Mouse (Mus musculus): ENCODE data around the gene Zfp512b. TPM values are rescaled to one million over a fixed set of nuclear protein-coding genes. Genes with fewer than 3 reads are reported as not detected.

Gene Zfp512b
- polyA plus RNA-seq, 1 experiment from 2014 or later = 50.6 TPM

DNA sequence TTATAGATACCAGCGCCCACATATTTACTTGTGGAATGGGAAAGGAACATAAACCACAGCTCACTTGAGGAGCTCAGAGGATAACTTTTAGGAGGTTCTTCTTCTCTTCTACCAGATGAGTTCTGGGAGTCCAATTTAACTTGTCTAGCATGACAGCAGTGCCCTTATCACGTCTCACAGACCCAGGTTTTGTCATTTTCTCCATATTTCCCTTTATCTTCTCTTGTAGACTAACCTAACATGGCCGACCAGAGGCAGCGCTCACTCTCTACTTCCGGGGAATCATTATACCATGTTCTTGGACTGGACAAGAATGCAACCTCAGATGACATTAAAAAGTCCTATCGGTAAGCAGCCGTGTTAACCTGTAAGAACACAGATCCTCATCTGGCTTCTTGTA, 46.5 kb downstream of the Zfp512b start:
- H3K36me3 ChIP-seq (ENCODE audit: control insufficient read depth, insufficient read depth, low read length) = peaks cover 48% of the 10 kb centered on the region
- no peaks in the 10 kb centered on the region for H3K4me1 ChIP-seq (ENCODE audit: control insufficient read depth, insufficient read depth, low read length)
- H3K27me3 ChIP-seq (ENCODE audit: control insufficient read depth, insufficient read depth, low read length) = no peaks in the 10 kb centered on the region
- ATAC-seq (ENCODE audit: low FRiP score, low TSS enrichment) = no peak
- H3K9ac ChIP-seq (ENCODE audit: low read depth, low read length) = no peak overlapping the region
- no peak overlapping the region for H3K4me3 ChIP-seq (ENCODE audit: low read length)
- 96% methylated on average over 7 of the region's 7 CpGs for WGBS
- no peak overlapping the region for H3K27ac ChIP-seq (ENCODE audit: low read depth, low read length)
- H3K9me3 ChIP-seq (ENCODE audit: control insufficient read depth, low read length) = no peaks in the 10 kb centered on the region
- no peak overlapping the region for H3K4me2 ChIP-seq (replicated peaks; ENCODE audit: low read depth, low read length)

DNA sequence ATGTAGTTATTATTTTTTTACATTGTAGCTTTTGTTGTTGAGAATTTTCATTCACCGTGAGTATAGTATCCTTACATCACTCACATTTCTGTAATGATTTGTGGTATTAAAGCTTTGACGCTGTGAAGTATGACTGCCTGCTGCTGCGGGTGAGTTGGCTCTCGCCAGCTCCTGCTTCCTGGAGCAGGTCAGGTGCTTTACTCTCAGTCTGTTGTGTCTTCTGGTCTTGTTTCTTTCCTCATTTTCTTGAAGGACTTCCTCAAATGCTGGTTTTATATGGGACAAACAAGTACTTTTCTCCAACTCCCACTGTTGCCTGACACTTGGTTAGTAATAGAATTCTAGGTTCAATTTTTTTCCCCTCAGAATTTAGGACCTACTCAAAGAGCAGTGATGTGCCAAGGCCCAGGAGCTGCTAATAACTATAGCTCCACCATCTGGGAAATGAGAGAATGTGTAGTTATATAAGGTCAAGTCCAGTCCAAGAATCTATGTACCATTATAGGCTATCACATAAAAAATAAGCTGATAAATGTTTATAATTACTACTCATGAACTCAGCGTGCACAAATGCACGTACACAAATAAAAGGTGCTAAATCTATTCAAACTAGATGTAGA, 50.7 kb downstream of the Zfp512b start:
- H3K9me3 ChIP-seq (ENCODE audit: control insufficient read depth, low read length) = no peaks in the 10 kb centered on the region
- WGBS = 93% methylated on average over 6 of the region's 6 CpGs
- H3K4me2 ChIP-seq (replicated peaks; ENCODE audit: low read depth, low read length) = no peak overlapping the region
- no peaks in the 10 kb centered on the region for H3K4me1 ChIP-seq (ENCODE audit: control insufficient read depth, insufficient read depth, low read length)
- H3K9ac ChIP-seq (ENCODE audit: low read depth, low read length) = no peak overlapping the region
- no peaks in the 10 kb centered on the region for H3K27me3 ChIP-seq (ENCODE audit: control insufficient read depth, insufficient read depth, low read length)
- H3K4me3 ChIP-seq (ENCODE audit: low read length) = no peak overlapping the region
- ATAC-seq (ENCODE audit: low FRiP score, low TSS enrichment) = no peak
- peaks cover 12% of the 10 kb centered on the region for H3K36me3 ChIP-seq (ENCODE audit: control insufficient read depth, insufficient read depth, low read length)
- no peak overlapping the region for H3K27ac ChIP-seq (ENCODE audit: low read depth, low read length)

DNA sequence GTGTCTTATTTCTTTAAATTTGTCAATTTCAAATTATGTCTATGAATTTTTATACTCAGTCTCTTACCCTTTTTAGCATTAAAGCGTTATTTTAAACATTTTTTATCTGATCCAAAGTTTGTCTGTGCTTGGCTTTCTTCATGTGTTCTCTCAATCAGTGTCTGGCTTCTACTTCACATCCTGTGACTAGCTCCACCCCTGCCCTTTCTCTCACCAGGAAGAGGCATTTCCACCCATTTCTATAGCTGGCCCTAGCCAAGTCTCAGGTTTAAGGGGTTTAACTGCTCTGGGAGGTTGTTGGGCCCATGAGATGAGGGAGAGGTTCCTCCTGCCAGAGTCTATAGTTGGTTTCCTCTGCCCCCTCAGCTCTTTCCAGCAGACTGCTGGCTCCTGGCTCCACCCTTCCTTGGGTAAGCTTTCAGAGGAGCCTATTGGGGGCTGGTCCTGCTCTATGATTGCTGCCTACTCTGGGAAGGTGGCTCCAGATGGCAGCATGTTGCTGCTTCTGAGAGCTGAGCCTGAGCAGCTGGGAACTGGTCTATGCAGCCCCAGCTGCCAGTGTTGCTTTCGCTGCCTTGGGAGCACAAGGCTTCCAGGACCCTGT, 55.1 kb downstream of the Zfp512b start:
- H3K9ac ChIP-seq (ENCODE audit: low read depth, low read length) = no peak overlapping the region
- no peaks in the 10 kb centered on the region for H3K4me1 ChIP-seq (ENCODE audit: control insufficient read depth, insufficient read depth, low read length)
- WGBS = 86% methylated on average over 2 of the region's 2 CpGs
- H3K27ac ChIP-seq (ENCODE audit: low read depth, low read length) = peak overlapping the region; percentile 11; the same call in 1 of the 2 replicates
- H3K27me3 ChIP-seq (ENCODE audit: control insufficient read depth, insufficient read depth, low read length) = no peaks in the 10 kb centered on the region
- peaks cover 5% of the 10 kb centered on the region; the same call in 1 of the 2 replicates for H3K36me3 ChIP-seq (ENCODE audit: control insufficient read depth, insufficient read depth, low read length)
- no peak overlapping the region for H3K4me2 ChIP-seq (replicated peaks; ENCODE audit: low read depth, low read length)
- H3K9me3 ChIP-seq (ENCODE audit: control insufficient read depth, low read length) = no peaks in the 10 kb centered on the region
- no peak overlapping the region for H3K4me3 ChIP-seq (ENCODE audit: low read length)
- peak; percentile 39; the same call in 1 of the 2 replicates for ATAC-seq (ENCODE audit: low FRiP score, low TSS enrichment)

DNA sequence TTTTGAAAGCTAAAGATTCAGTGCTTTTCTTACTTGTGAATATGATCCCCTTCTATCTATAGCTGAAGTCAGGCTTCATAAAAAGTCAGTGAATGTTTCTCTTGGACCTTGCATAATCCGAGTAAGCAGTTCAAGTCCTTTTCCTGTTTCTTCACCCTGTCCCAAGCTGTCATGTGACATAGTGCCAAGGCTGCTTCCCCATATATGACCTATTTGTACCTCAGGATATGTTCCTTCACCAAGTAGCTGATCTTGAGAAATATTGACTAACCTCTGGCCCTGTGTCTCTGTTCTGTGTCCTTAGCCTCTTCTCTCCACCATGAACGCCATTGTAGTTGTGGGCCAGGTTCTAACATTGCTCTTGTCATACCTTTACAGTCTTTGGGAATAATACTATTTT, 56.2 kb downstream of the Zfp512b start:
- H3K27ac ChIP-seq (ENCODE audit: low read depth, low read length) = no peak overlapping the region
- no peak for ATAC-seq (ENCODE audit: low FRiP score, low TSS enrichment)
- no peak overlapping the region for H3K4me2 ChIP-seq (replicated peaks; ENCODE audit: low read depth, low read length)
- no peaks in the 10 kb centered on the region for H3K4me1 ChIP-seq (ENCODE audit: control insufficient read depth, insufficient read depth, low read length)
- WGBS = 83% methylated on average over 2 of the region's 2 CpGs
- H3K4me3 ChIP-seq (ENCODE audit: low read length) = no peak overlapping the region
- H3K9ac ChIP-seq (ENCODE audit: low read depth, low read length) = no peak overlapping the region
- H3K36me3 ChIP-seq (ENCODE audit: control insufficient read depth, insufficient read depth, low read length) = peaks cover 5% of the 10 kb centered on the region; the same call in 1 of the 2 replicates
- H3K27me3 ChIP-seq (ENCODE audit: control insufficient read depth, insufficient read depth, low read length) = no peaks in the 10 kb centered on the region
- H3K9me3 ChIP-seq (ENCODE audit: control insufficient read depth, low read length) = no peaks in the 10 kb centered on the region

DNA sequence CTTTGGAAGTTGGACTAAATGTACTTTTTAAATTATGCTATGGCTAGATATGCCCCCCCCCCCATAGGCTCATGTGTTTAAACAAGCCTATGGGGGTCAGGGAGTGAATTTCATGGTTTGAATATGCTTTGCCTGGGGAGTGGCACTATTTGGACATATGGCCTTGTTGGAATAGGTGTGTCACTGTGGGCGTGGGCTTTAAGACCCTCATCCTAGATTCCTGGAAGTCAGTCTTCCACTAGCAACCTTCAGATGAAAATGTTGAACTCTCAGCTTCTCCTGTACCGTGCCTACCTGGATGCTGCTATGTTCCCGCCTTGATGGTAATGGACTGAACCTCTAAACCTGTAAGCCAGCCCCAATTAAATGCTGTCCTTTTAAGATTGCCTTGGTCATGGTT, 60.0 kb downstream of the Zfp512b start:
- Histone ChIP-seq H3K9me3 (ENCODE audit: control insufficient read depth, low read length) (peaks cover 6% of the 10 kb centered on the region; the same call in 1 of the 2 replicates), H3K4me1 (ENCODE audit: control insufficient read depth, insufficient read depth, low read length) (no peaks in the 10 kb centered on the region), H3K27me3 (ENCODE audit: control insufficient read depth, insufficient read depth, low read length) (no peaks in the 10 kb centered on the region), H3K9ac (ENCODE audit: low read depth, low read length) (no peak overlapping the region), H3K27ac (ENCODE audit: low read depth, low read length) (no peak overlapping the region), H3K4me3 (ENCODE audit: low read length) (no peak overlapping the region), H3K4me2 (replicated peaks; ENCODE audit: low read depth, low read length) (no peak overlapping the region), H3K36me3 (ENCODE audit: control insufficient read depth, insufficient read depth, low read length) (no peaks in the 10 kb centered on the region; the same call in 1 of the 2 replicates)
- 98% methylated on average over 3 of the region's 3 CpGs for WGBS
- ATAC-seq (ENCODE audit: low FRiP score, low TSS enrichment) = no peak

Small RNA genes lying within 50 kb of the gene (microRNA-seq; reads per million reads assigned to microRNA genes)
- gene Mir7006 = not detected

Other genes with a start within 250 kb of the Zfp512b start
- gene Zgpat, start 227.9 kb downstream of the Zfp512b start, polyA plus RNA-seq (2014; fragmentation: Nextera tagmentation; extraction: Ambion mirVana) = 25.7 and 39.0 TPM in 2 replicates
- 51.5 and 53.9 TPM in 2 replicates for gene Arfrp1, start 227.4 kb downstream of the Zfp512b start, polyA plus RNA-seq (2014; fragmentation: Nextera tagmentation; extraction: Ambion mirVana)
- 17.3 and 22.1 TPM in 2 replicates for gene Lime1, start 212.7 kb downstream of the Zfp512b start, polyA plus RNA-seq (2014; fragmentation: Nextera tagmentation; extraction: Ambion mirVana)
- gene Zbtb46, start 133.4 kb downstream of the Zfp512b start, polyA plus RNA-seq (2014; fragmentation: Nextera tagmentation; extraction: Ambion mirVana) = 13.7 and 26.6 TPM in 2 replicates
- 0.14 and 0.19 TPM in 2 replicates for gene Abhd16b, start 99.6 kb downstream of the Zfp512b start, polyA plus RNA-seq (2014; fragmentation: Nextera tagmentation; extraction: Ambion mirVana)
- gene Tpd52l2, start 95.7 kb downstream of the Zfp512b start, polyA plus RNA-seq (2014; fragmentation: Nextera tagmentation; extraction: Ambion mirVana) = 175 and 184 TPM in 2 replicates
- gene Dnajc5, start 72.3 kb downstream of the Zfp512b start, polyA plus RNA-seq (2014; fragmentation: Nextera tagmentation; extraction: Ambion mirVana) = 41.5 and 82.2 TPM in 2 replicates
- gene Uckl1, start 7.9 kb downstream of the Zfp512b start, polyA plus RNA-seq (2014; fragmentation: Nextera tagmentation; extraction: Ambion mirVana) = 45.3 and 49.4 TPM in 2 replicates
- gene Prpf6, start 935 bp downstream of the Zfp512b start, polyA plus RNA-seq (2014; fragmentation: Nextera tagmentation; extraction: Ambion mirVana) = 64.5 and 64.8 TPM in 2 replicates
- gene Samd10, start 6.4 kb upstream of the Zfp512b start, polyA plus RNA-seq (2014; fragmentation: Nextera tagmentation; extraction: Ambion mirVana) = 24.5 and 29.2 TPM in 2 replicates
- 0.63 TPM in 1 of 2 replicates, not detected in the other for gene Gm29797, start 64.2 kb upstream of the Zfp512b start, polyA plus RNA-seq (2014; fragmentation: Nextera tagmentation; extraction: Ambion mirVana)
- 36.8 and 40.5 TPM in 2 replicates for gene Sox18, start 78.8 kb upstream of the Zfp512b start, polyA plus RNA-seq (2014; fragmentation: Nextera tagmentation; extraction: Ambion mirVana)
- 24.5 and 24.8 TPM in 2 replicates for gene Tcea2, start 87.5 kb upstream of the Zfp512b start, polyA plus RNA-seq (2014; fragmentation: Nextera tagmentation; extraction: Ambion mirVana)
- gene Rgs19, start 101.2 kb upstream of the Zfp512b start, polyA plus RNA-seq (2014; fragmentation: Nextera tagmentation; extraction: Ambion mirVana) = 70.8 and 71.9 TPM in 2 replicates
- gene Lkaaear1, start 105.6 kb upstream of the Zfp512b start, polyA plus RNA-seq (2014; fragmentation: Nextera tagmentation; extraction: Ambion mirVana) = not detected in 2 replicates
- gene Oprl1, start 122.2 kb upstream of the Zfp512b start, polyA plus RNA-seq (2014; fragmentation: Nextera tagmentation; extraction: Ambion mirVana) = 0.09 and 0.53 TPM in 2 replicates
- not detected in 2 replicates for gene Myt1, start 170.5 kb upstream of the Zfp512b start, polyA plus RNA-seq (2014; fragmentation: Nextera tagmentation; extraction: Ambion mirVana)
- 19.9 and 30.0 TPM in 2 replicates for gene Pcmtd2, start 245.1 kb upstream of the Zfp512b start, polyA plus RNA-seq (2014; fragmentation: Nextera tagmentation; extraction: Ambion mirVana)